Mouse (Mus musculus) kidney, postnatal 10 days (tissue): ENCODE data around the gene Snapc4.

ENCODE experiments used
- DNase-seq: peaks from one replicate; pipeline ENCODE4 v3.0.0; 2021; ENCODE audit warnings: mixed read lengths

Snapc4 gene

GRCm38 (mm10) chr2:26372396-26372795, 8.1 kb downstream of the Snapc4 start:
- DNase-seq: no peak

DNA sequence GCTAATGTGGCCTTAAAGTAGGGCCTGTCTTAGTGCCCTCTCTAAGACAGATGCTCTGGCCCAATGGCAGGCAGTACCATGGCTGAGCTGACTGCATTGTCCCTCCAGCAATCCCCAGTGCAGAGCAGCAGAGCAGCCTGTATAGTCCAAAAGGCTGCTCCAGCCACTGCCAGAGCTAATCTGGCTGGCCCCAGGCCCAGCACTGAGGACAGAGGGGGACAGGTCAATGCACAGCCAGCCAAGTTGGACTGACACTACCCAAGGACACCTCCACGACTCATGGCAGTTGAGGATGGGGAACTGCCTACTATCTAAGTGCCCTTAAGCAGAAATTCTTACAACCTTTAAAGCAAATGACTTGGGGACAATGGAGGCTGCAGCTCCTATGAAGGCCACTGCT, 11.9 kb downstream of the Snapc4 start:
- no peak for DNase-seq

DNA sequence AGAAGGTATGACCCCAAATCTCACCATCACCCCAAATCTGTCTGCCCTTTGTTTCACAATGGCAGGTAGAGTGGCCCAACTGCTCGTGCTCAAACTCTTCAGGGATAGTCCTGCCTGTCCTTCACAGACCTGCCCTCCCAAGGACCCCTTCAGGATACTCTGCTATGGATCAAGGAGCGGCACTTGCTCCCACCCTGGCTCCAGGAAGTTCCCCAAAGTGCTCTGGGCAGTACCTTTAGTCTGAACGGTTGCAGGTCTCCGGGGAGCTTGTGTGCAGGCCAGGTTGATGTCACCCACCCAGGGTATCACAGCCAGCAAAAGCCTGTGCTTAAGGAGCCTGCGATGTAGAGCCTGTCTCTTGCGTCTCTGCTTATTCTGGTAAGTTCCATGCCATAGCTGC, 12.5 kb downstream of the Snapc4 start:
- DNase-seq: no peak

DNA sequence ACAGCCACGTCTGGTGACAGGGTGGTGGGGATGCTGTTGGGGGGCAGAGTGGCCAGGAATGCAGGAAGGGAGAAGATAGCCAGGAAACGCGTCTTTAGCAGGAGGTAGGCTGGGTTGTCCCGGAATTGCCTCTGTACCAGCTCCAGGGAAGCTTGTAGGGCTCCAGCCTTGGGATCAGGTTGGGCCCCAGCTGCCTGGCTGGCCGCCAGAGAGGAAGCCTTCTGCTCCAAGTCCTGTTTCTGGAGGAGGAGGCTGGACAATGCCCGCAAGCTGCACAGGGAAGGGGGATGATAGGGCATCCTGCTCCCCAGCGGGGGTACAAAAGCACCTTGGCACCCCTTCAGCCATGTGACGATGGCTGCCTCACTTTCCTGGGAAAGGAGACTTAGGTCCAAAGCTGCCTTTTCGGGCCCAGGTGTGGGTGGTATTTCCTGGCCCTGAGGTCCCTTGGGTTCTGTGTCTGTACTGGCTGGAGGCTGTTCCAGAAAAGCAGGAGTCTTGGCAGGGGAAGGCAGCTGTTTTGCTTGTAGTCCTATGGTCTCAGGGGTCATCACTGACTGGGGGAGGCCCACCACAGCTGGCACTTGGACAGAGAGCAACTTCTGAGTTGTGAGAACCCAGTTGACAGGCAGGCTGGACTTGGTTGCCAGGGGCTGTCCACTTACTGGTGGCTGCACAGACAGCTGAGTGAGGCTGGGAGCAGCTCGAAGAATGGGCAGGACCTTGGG, 15.6 kb downstream of the Snapc4 start:
- DNase-seq: peak; percentile 87

GRCm38 (mm10) chr2:26363481-26363880, 17.0 kb downstream of the Snapc4 start:
- DNase-seq: peak; percentile 6

- DNase-seq: peak; percentile 4
Observed at GRCm38 (mm10) chr2:26362991-26363390, 17.5 kb downstream of the Snapc4 start.

DNA sequence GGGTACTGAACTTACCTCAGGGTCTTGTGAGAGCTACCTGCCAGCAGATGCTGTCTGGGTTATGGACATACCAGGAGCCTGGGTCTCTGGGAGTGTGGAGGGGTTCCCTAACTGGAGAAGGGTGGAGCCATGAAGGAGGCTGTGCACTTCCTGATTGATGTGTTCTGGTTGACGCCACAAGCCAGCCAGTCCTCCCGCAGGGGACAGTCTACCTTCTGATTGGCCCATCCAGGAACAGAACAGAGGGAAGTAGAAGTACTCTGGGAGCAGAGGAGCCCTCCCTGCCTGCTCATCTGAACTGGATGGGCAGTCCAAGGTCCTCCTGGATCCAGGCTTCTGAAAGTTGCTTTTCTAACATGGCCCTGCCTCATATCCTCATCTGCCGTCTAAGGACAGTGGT, 19.7 kb downstream of the Snapc4 start, which contains the start of gene Card9:
Gene Card9 (minus strand): TSS at position 147 of the 400 bp plus-strand sequence.
- DNase-seq: peak; percentile 10

GRCm38 (mm10) chr2:26359983-26360382, 20.5 kb downstream of the Snapc4 start:
- peak; percentile 27 for DNase-seq

DNA sequence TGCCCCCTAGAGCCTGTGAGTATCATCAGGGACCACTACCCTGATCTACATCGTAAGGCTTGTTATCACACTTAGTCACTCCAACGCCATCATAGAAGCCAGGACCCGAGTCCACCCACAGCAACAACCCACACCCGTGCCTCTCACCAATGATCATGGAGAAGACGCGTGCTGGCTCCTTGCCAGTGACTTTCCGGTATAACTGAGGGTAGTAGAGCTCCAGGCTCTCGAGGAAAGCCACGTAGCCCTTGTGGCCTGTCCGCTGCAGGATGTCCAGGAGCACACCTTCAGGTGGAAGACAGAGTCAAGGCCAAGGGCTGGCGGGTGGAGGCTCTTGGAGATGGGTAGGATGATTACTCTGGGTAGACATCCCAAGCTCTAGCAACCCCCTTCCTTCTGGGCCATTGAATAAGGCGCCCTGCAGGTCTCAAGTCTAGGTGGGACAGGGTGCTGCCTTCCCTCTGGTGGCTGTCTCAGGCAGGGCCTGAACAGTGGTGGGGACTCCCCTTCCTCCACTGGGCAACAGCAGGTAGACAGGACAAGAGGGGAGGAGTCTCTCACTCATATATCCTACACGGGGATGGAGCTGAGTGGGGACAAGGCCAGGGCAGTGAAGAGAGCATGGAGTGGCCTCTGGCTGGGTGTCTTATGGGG, 21.7 kb downstream of the Snapc4 start:
- DNase-seq: peak; percentile 23

DNA sequence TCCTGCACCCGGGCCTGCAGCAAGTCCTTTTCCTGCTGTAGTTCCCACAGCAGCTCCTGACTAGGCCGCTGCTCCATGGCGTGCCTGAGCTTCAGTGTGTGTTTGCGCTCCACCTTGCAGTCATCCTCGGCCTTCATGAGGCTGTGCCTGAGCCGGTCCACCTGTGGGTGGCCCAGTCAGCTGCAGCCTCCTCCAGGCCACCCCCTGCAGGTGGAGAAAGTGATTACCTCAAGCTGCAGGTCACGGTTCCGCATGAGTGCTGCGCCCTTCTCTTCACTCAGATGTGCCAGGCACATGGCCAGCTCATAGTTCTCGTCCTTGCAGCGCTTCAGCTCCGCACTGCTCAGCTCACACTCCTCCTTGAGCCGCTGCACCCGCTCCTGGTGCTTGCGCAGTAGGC, 23.0 kb downstream of the Snapc4 start:
- peak; percentile 81 for DNase-seq

DNA sequence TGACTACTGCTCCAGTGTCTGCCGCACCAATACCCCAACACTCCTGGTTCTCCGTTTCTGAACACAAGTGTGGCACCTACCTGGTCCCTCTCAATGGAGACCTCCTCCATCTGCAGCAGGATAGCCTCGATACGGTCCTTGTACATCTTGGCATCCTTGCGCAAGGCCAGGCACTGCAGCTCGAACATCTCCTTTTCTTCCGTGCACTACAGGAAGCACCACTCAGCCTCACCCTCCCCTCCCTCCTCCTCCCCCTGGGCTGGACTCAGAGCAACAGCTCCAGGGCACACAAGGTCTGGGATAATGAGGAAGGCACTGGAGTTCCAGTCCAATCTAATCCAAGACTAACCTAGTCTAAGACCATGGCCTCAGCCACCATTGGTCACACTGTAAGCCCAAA, 23.8 kb downstream of the Snapc4 start:
- peak; percentile 13 for DNase-seq

- DNase-seq: peak; percentile 4
Observed at GRCm38 (mm10) chr2:26356231-26356630, 24.2 kb downstream of the Snapc4 start.

DNA sequence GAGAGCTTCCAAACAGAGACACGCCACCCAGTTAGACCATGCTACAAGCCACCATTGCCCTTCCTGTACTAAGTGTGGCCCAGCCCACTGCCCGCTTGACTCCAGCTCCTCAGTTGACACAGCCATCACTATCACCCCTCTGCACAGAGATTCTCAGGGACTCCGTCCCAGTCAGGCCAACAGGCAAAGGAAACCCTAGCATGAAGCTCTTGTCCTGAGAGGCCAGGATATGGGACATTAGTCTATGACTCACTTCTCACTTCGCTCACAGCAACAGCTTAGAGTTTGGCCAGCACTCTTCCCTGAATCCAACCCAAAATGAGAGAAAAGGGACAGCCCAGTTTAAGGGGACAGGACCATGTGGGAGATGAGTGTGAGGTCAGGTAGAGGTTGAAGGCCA, 26.1 kb downstream of the Snapc4 start:
- peak; percentile 2 for DNase-seq

DNA sequence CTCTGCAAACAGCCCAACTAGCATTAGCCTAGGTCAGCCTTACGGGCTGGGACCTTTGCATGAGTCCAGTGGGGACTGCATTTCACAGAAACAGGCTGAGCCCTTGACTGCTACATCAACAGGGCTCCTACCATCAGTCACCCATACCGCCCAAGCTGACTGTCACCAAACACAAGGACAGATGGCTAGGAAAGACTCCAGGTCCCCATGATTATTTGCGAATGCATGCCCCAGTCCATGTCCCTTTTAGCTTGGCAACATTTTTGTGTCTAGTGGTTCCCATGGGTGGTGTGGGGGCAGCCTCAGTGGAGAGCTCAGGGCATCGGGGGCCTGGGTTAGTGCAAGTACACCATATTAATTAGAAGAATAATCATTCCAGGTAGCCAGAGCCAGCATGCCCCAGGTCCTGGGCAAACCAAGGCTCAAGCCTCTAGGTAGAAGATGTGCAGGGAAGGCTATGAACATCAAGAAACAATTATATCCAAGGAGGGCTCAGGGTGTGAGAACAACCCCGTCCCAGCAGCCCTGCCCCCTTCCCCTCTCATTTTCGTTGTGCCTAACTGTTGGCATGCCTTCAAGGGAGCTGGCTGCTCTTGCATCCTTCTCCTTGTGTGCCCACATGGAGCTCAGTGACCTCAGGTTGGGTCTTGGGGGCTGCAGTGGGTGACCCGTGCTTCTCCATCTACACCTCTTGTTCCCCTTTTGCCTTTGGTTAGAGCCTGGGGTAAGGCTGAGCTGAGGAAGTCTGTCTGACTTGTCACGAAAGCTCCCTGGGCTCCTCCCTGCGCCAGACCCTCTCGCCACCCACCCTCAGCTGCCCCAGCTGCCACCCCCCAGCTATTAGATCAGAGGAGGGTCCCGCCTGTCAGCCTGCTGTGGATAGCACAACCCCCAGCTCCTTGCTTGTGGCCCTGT, 27.1 kb downstream of the Snapc4 start:
- peak; percentile 5 for DNase-seq

GRCm38 (mm10) chr2:26352291-26352910, 28.1 kb downstream of the Snapc4 start:
- no peak for DNase-seq

DNA sequence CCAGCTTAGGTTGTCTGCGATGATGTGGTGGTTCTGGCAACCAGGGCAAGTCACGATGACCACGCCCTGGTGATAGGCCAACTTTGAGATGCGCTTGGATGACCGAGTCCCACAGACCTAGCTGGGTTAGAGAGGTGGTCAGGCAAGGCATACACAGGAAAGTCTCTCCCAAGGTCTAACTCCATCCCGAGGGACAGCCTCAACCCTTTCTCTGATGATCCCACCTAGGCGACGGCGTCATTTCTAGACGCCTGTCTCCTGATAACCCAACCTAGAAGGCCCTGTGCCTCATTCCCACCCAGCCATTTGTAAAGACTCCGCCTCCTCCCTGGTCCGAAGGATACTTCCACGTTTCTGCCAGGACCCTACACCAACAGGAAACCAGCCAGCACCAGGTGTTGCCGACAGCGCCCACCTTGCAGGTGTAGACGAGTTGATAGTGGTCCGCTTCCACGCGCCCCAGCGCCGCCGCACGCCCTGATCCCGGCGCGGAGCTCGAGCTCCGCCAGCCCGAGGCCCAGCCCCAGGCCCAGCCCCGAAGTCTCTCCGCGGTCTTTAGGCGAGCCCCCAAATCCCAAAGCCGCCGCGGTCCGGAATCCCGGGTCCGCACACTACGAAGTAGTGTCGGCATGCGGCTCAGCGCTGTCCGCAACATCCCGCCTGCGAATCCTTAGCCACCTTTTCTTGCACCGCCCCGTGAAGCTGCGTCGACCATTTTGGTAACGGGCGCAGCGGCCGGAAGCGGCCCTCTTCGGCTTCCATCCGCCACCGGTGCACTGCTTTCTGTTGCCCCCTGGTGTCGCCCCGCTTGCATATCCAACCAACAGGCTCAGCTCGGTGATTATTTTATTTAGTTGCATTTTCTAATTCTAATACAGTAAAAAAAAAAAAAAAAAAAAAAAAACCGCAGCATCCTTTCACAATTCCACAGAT, 28.8 kb downstream of the Snapc4 start, which contains the start of gene Dnlz:
Gene Dnlz (minus strand): TSS at position 753 of the 933 bp plus-strand sequence.
- peak; percentile 97 for DNase-seq

GRCm38 (mm10) chr2:26348241-26348640, 32.2 kb downstream of the Snapc4 start:
- DNase-seq: peak; percentile 77

GRCm38 (mm10) chr2:26342609-26343490, 37.6 kb downstream of the Snapc4 start:
- peak; percentile 83 for DNase-seq

GRCm38 (mm10) chr2:26342044-26342443, 38.4 kb downstream of the Snapc4 start:
- DNase-seq: peak; percentile 80

DNA sequence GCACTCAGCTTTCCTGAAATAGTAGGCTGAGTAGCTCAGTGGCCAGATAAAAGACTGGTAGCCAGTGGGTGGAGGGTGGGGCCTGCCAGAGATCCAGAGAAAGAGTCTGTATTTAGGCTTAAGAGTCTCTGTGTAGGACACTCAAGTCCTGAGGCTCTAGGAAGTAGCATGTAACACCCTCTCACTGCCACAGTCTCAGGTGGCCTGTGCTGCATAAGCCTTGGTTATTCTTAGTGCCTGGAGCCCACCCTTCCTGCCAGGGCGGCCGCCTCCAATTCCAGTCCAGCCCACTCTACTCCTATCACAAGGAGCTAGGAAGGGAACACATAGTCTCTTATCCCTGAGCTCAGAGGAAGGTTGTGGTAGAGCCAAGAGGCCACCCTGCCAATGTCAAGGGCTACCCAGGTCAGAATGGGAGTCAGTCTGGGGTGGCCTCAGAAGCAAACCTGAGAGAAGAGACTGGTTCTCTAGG, 38.9 kb downstream of the Snapc4 start:
- DNase-seq: no peak
